Mouse (Mus musculus): Measurements from ENCODE around the gene Izumo4. TPM values are rescaled to one million over a fixed set of nuclear protein-coding genes. Genes with fewer than 3 reads are reported as not detected.

Izumo4 gene
- total RNA-seq, 2 experiments from 2014 or later = 35.9 to 42.5 TPM

- DNase-seq (ENCODE audit: low spot score in 2 of 2) = no peak
- intact Hi-C loops (cut with DNase I) = no loop called here
These were observed 35.1 kb upstream of the Izumo4 start for GRCm38 (mm10) chr10:80666837-80667412.

GRCm38 (mm10) chr10:80668614-80669013 lies 33.4 kb upstream of the Izumo4 start:
- intact Hi-C loops (cut with DNase I) = no loop called here
- no peak for DNase-seq (ENCODE audit: low spot score in 2 of 2)

- intact Hi-C loops (cut with DNase I) = no loop called here
- no peak for DNase-seq (ENCODE audit: low spot score in 2 of 2)
These were observed 33.0 kb upstream of the Izumo4 start for GRCm38 (mm10) chr10:80669018-80669417.

- intact Hi-C loops (cut with DNase I) = no loop called here
- DNase-seq (ENCODE audit: low spot score in 2 of 2) = no peak
These were observed 32.1 kb upstream of the Izumo4 start for GRCm38 (mm10) chr10:80669737-80670485.

GRCm38 (mm10) chr10:80670531-80670930 lies 31.5 kb upstream of the Izumo4 start:
- intact Hi-C loops (cut with DNase I) = no loop called here
- DNase-seq (ENCODE audit: low spot score in 2 of 2) = no peak

GRCm38 (mm10) chr10:80671251-80671650 lies 30.7 kb upstream of the Izumo4 start:
- intact Hi-C loops (cut with DNase I) = no loop called here
- DNase-seq (ENCODE audit: low spot score in 2 of 2) = no peak

- intact Hi-C loops (cut with DNase I) = no loop called here
- no peak for DNase-seq (ENCODE audit: low spot score in 2 of 2)
These were observed 29.9 kb upstream of the Izumo4 start for GRCm38 (mm10) chr10:80671936-80672690.

- intact Hi-C loops (cut with DNase I) = loop anchor here (2.0 kb wide), 1 partner anchor 17 kb away; the partner anchor contains the start of gene Btbd2
- DNase-seq (ENCODE audit: low spot score in 2 of 2) = no peak
These were observed 28.3 kb upstream of the Izumo4 start for GRCm38 (mm10) chr10:80673690-80674089.

- intact Hi-C loops (cut with DNase I) = loop anchor here (2.0 kb wide), 1 partner anchor 17 kb away; the partner anchor contains the start of gene Btbd2
- no peak for DNase-seq (ENCODE audit: low spot score in 2 of 2)
These were observed 27.7 kb upstream of the Izumo4 start for GRCm38 (mm10) chr10:80674161-80674711.

- DNase-seq (ENCODE audit: low spot score in 2 of 2) = no peak
- intact Hi-C loops (cut with DNase I) = loop anchor here (2.0 to 5.0 kb wide), 2 partner anchors 18 to 88 kb away; partner anchors contain the start of gene Btbd2
These were observed 27.1 kb upstream of the Izumo4 start for GRCm38 (mm10) chr10:80674851-80675404.

- intact Hi-C loops (cut with DNase I) = loop anchor here (1.0 to 5.0 kb wide), 4 partner anchors 19 to 88 kb away; partner anchors contain the start of genes Btbd2 and Izumo4
These were observed 26.4 kb upstream of the Izumo4 start for GRCm38 (mm10) chr10:80675405-80676197.

GRCm38 (mm10) chr10:80676198-80676928 lies 25.6 kb upstream of the Izumo4 start:
- DNase-seq (ENCODE audit: low spot score in 2 of 2) = peak; percentile 99 to 100
- intact Hi-C loops (cut with DNase I) = loop anchor here (1.0 to 5.0 kb wide), 3 partner anchors 26 to 89 kb away; partner anchors contain the start of gene Izumo4

More at GRCm38 (mm10) chr10:80675405-80676197, 26.4 kb upstream of the Izumo4 start:
- DNase-seq (ENCODE audit: low spot score in 2 of 2) = peak; percentile 34

GRCm38 (mm10) chr10:80677128-80677875 lies 24.7 kb upstream of the Izumo4 start:
- peak in 1 of 2 experiments; percentile 45 for DNase-seq (ENCODE audit: low spot score in 2 of 2)
- intact Hi-C loops (cut with DNase I) = loop anchor here (2.0 to 5.0 kb wide), 2 partner anchors 25 to 90 kb away; partner anchors contain the start of gene Izumo4

- DNase-seq (ENCODE audit: low spot score in 2 of 2) = peak; percentile 76 to 84
- intact Hi-C loops (cut with DNase I) = loop anchor here (2.0 to 5.0 kb wide), 2 partner anchors 25 to 91 kb away; partner anchors contain the start of gene Izumo4
These were observed 24.0 kb upstream of the Izumo4 start, which contains the start of gene Mknk2 for GRCm38 (mm10) chr10:80677942-80678436. Gene Mknk2, minus strand, starts transcription at chr10:80678112.

- no peak for DNase-seq (ENCODE audit: low spot score in 2 of 2)
- intact Hi-C loops (cut with DNase I) = loop anchor here (5.0 kb wide), 1 partner anchor 91 kb away; no protein-coding TSS in a partner anchor
These were observed 23.2 kb upstream of the Izumo4 start for GRCm38 (mm10) chr10:80678601-80679377.

Data from left cerebral cortex, postnatal 25 days (tissue).